Mouse (Mus musculus) liver, postnatal 0 days (tissue): ENCODE data around the gene Tmem212. TPM values are rescaled to one million over a fixed set of nuclear protein-coding genes. Genes with fewer than 3 reads are reported as not detected.

Experiments
- ATAC-seq: fragments of 200-750 bp; cut with Nextera tagmentation; 2 replicates; pipeline ENCODE4 v1.8.0; 2017; ENCODE audit warnings: mild to moderate bottlenecking, moderate library complexity
- DNase-seq: peaks from one replicate; pipeline ENCODE4 v3.0.0-alpha.2; 2016
- H3K27ac ChIP-seq: fragments of 300-500 bp; sonication (generic); 2 replicates; pipeline ENCODE4 v1.5.1; 2014; ENCODE audit warnings: antibody characterized with exemption, moderate library complexity, mild to moderate bottlenecking, low read depth
- H3K27me3 ChIP-seq: fragments of 300-500 bp; sonication (generic); 2 replicates; pipeline ENCODE4 v1.6.1; 2014; ENCODE audit warnings: low read length, control low read depth, mixed read lengths; ENCODE audit not compliant: insufficient read depth
- H3K36me3 ChIP-seq: fragments of 300-500 bp; sonication (generic); replicated peaks from 2 replicates; pipeline ENCODE4 v1.6.1; 2014; ENCODE audit warnings: mild to moderate bottlenecking, control low read depth, low read length, moderate library complexity, mixed read lengths; ENCODE audit not compliant: insufficient read depth
- H3K4me1 ChIP-seq: fragments of 300-500 bp; sonication (generic); 2 replicates; pipeline ENCODE4 v1.6.1; 2014; ENCODE audit warnings: antibody characterized with exemption, mild to moderate bottlenecking, control low read depth; ENCODE audit not compliant: insufficient read depth
- H3K4me2 ChIP-seq: fragments of 300-500 bp; sonication (generic); 2 replicates; pipeline ENCODE4 v1.6.1; 2014; ENCODE audit warnings: low read depth, mild to moderate bottlenecking, low read length, moderate library complexity, mixed read lengths
- H3K4me3 ChIP-seq: fragments of 300-500 bp; sonication (generic); 2 replicates; pipeline ENCODE4 v1.5.1; 2014; ENCODE audit warnings: low read depth, low read length
- H3K9ac ChIP-seq: fragments of 300-500 bp; sonication (generic); replicated peaks from 2 replicates; pipeline ENCODE4 v1.6.1; 2014; ENCODE audit warnings: mild to moderate bottlenecking, moderate library complexity
- H3K9me3 ChIP-seq: fragments of 300-500 bp; sonication (generic); 2 replicates; pipeline ENCODE4 v1.6.1; 2016; ENCODE audit warnings: mild to moderate bottlenecking, control low read depth, low read length, mixed read lengths
- CTCF ChIP-seq: sonication (generic); IDR thresholded peaks from 2 replicates; pipeline ENCODE4 v1.5.1; 2016; ENCODE audit warnings: antibody characterized with exemption, low read depth
- EP300 ChIP-seq: IDR thresholded peaks from 2 replicates; pipeline ENCODE4 v1.6.1; 2016; ENCODE audit warnings: antibody characterized with exemption, low read depth, mild to moderate bottlenecking
- WGBS: fragments of 180-500 bp; shearing (Covaris S2); extraction: QIAGEN DNeasy Blood & Tissue Kit; methylation state at CpG from one replicate; pipeline ENCODE4 v1.1.7; 2014; ENCODE audit not compliant: insufficient replicate concordance; 5-methylcytosine and 5-hydroxymethylcytosine counted together
- polyA plus RNA-seq: library from polyadenylated mRNA; unstranded; fragments of >200 nt; fragmentation: Nextera tagmentation; extraction: Ambion mirVana; gene quantifications from 2 replicates; pipeline ENCODE4 v1.2.1, GENCODE M21; 2015

The Tmem212 gene
- polyA plus RNA-seq, 1 experiment from 2014 or later, result 0.26 TPM

DNA sequence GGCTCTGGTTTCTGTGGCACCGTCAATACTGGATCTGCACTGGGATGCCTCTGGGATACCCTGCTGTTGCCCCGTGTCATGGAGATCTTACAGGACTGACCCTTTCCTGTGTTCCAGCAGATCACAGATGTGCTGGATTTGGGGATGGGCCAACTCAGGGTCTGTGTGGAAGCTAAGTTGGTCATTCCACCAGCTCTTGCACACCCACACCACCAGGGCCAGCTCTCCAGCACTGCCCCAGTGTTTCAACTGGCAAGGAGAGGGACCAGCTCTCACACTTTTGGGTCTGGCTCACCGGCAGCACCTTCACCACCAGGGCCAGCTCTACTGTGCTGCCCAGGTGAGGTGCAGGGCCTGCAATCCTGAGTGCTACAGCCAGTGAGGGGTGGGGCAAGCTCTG is 68.9 kb downstream of the Tmem212 start:
- no peak overlapping the region for H3K27ac ChIP-seq
- H3K27me3 ChIP-seq, result no peaks in the 10 kb centered on the region
- TF ChIP-seq EP300 (no peak), CTCF (no peak)
- ATAC-seq (no peak), DNase-seq (no peak)
- no peak overlapping the region for H3K4me3 ChIP-seq
- no peaks in the 10 kb centered on the region for H3K4me1 ChIP-seq
- no peaks in the 10 kb centered on the region for H3K9me3 ChIP-seq
- no peak overlapping the region for H3K9ac ChIP-seq
- WGBS, result 92% methylated on average over 3 of the region's 3 CpGs
- no peak overlapping the region for H3K4me2 ChIP-seq
- H3K36me3 ChIP-seq, result no peaks in the 10 kb centered on the region

DNA sequence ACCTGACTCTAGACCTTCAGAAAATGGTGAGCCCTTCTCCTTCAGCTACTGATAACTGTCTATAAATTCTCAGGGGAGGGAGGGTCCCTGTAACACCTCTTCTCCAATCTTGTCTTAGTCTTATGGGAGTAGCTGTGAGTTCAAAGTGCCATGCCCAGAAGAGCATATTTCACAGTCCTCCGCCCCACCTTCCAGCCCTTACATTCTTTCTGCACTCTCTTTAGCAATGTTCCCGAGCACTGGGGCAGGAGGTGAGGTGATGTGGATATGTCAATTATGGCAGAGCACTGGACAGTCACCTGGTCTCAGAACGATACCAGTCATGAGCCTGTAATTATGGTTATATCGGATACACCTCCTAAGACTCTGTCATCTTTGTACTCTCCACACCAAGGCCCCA is 70.2 kb downstream of the Tmem212 start:
- no peak overlapping the region for H3K27ac ChIP-seq
- 72% methylated on average over 4 of the region's 4 CpGs for WGBS
- H3K4me1 ChIP-seq, result no peaks in the 10 kb centered on the region
- no peak overlapping the region for H3K9ac ChIP-seq
- ATAC-seq (peak; percentile 47; the same call in 1 of the 2 replicates), DNase-seq (no peak)
- H3K9me3 ChIP-seq, result no peaks in the 10 kb centered on the region
- no peaks in the 10 kb centered on the region for H3K27me3 ChIP-seq
- H3K36me3 ChIP-seq, result no peaks in the 10 kb centered on the region
- no peak overlapping the region for H3K4me2 ChIP-seq
- H3K4me3 ChIP-seq, result no peak overlapping the region
- TF ChIP-seq EP300 (no peak), CTCF (no peak)

Other genes with a start within 250 kb of the Tmem212 start
- 12.0 and 14.9 TPM in 2 replicates for gene Fndc3b, start 185.1 kb downstream of the Tmem212 start, polyA plus RNA-seq
- gene Pld1, start 42.3 kb upstream of the Tmem212 start, polyA plus RNA-seq, result 4.9 and 5.1 TPM in 2 replicates